Mouse (Mus musculus) c-Kit-positive CD71-positive TER-119-negative erythroid progenitor cells, embryonic 14.5 days (primary cell): ENCODE measurements around the gene Lrmda.

Source experiments
- DNase-seq: peaks from one replicate; pipeline ENCODE4 v3.0.0-alpha.2; 2013; ENCODE audit warnings: low read depth

Lrmda gene

GRCm38 (mm10) chr14:22719968-22720367 lies 700.5 kb downstream of the Lrmda start:
- DNase-seq, result no peak

DNA sequence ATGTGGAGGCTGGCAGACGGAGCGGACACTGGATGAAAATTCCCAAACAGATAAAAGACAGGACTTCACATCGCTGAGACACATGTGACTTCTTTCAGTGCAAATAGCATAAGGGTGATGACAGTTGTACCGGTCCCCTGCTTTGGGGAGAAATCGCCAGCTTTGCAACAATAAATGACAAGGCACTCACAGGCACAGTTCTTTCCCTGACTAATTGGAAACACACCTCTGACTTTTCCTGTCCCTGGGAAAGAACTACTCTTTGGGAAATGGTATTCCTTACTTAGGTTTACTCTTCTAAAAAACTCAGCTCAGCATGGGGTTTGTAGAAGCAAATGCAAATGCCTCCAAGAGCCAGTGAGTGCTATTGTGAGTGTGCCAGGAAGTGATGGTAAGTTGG lies 702.3 kb downstream of the Lrmda start:
- no peak for DNase-seq

DNA sequence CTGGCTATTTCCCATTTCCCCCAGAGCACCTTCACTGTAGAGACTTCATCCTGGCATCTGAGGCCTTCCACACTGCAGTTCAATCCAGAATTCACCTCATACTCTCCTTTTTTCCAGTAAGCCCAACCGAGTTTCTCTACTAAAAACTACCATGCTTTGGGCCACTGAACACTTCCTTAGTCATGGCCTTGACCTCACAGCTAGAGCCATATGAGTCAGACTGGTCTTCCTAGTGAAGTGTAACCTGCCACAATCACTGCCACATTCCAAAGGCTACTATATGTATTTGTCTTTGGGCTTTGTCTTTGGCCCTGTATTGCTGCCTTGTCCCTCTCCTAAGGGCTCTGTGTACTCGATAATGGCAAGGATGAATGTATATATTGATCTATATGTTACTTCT lies 708.0 kb downstream of the Lrmda start:
- DNase-seq, result no peak

DNA sequence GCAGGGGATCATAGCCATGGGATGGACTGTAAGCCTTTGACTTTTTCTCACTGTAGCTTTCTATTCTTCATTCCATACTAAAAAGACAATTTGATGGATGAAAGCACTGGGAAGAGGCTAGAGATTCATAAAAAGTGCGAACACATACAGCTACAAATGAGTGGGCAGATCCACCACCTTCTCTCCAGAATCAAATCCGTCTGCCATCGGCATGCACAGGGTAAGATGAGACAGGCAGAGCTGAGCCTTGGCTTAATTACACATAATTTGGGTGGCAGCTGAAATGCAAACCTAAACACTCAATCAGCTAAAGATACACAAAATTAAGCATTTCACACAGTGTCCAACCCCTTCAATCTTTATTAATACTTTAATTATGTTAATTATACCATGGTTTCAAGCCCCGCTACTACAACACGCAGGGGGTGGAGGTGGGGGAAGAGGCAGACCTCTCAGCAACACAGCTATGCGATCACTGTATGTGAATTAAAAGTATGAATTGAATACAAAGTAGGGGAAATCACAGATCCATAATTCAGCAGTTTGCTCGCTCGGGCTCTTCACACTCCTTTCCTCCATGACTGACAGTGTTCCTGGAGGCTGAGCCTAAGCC lies 709.2 kb downstream of the Lrmda start:
- DNase-seq, result no peak

GRCm38 (mm10) chr14:22738603-22739002 lies 719.1 kb downstream of the Lrmda start:
- no peak for DNase-seq

DNA sequence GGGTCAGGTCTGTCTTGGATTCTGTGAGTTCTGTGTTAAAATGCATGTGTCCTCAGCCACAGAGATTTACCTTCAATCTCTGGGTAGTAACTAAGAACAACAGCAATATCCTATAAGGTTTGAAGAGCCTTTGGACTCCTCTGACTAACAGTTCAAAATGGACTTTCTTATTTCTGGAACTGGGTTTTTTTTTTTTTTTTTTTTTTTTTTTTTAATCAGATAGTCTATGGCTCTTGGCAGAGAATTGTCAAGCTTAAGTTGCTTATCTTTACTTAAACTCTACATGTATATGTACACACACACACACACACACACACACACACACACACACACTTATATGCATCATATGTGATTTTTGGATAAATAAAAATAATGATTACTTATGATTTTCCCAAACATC lies 723.0 kb downstream of the Lrmda start:
- DNase-seq, result no peak

DNA sequence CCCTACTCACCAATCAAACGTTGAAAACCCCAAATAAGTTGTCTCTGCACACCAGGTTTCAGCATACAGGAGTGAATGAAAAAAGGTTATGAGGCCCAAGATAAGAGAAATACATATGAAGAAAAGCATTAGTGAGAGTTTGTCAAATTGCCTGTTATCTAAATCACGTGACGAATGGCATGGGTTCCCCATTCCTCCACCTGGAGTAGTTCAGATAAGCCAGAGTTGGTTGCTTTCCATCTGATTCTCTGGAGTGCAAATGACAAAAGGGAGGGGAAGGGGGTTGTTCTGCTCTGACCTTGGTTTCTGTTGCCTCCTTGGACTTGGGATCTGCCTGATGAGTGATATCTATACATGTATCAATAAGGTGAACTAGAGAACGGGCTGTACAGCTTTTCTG lies 723.8 kb downstream of the Lrmda start:
- peak; percentile 1 for DNase-seq

DNA sequence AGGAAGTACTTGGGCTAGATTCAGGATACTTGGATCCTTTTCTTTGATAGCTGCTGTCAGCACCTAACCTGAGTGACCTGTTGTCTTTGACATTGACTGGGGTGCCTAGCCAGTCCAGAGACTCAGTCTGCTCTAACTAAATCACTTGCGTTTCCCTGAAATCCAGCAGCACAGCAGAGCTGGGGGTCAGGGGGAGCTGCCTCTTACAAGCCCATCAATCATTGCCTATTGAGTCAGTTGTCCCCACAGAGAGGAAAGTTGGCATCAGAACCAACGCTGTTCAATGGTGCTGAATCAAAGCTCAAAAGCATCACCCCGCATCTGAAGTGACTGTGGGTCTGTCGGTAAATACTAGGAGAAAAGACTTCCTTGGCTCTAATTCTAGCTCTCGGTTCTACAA lies 725.2 kb downstream of the Lrmda start:
- no peak for DNase-seq

DNA sequence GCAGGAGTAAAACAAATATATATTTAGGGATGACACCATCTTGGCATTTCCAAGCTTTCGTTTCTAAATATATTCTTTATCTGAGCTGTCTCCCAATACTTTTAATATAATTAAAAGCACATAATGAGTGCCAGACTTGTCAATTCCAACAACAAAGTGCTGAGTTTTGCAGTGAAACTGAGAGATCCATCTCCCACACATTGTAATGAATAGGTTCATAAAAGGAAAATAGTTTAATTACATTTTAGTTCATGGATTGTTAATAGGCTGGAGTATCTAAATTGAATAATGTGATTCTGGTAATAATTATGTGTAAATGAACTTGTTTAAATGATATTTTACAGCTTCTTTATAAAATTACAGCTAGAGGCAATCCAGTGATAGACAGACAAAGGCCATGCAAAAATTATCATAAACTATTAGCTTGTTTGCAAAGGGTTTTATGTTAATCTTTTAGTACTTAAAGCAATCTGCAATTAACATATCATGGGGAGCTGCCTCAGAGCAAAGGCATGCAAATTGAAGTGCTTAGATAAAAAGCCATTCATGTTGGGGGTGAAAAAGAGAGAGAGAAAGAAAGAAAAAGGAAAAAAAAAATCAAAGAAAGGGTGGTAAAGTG lies 725.9 kb downstream of the Lrmda start:
- no peak for DNase-seq

DNA sequence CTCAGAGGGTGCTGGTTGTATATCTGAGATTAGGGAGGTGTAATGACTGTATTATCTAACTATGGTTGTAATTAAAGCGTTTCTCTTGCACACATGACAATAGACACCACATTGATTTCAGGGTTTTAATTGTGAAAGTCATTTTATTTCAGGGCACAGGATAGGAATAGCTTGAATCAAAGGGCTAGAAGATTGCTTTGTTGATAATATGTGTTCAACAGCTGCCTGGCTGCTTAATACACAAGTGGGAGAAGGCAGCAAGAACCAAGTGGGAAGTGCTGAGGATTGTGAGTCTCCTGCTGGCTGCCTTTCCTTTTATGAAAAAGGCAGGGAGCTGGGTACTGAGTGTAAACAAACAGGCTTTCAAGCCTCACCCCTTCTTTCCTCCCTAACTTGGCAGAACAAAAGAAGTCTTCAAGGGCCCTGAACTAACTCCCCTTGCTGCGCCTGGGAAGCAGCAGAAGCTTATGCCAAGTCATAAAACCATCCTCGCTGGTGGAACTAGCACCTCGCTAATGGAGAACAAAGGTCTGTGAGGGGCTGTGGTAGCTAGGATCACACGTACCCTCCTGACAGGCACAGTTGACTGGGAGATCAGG lies 726.5 kb downstream of the Lrmda start:
- DNase-seq, result no peak

DNA sequence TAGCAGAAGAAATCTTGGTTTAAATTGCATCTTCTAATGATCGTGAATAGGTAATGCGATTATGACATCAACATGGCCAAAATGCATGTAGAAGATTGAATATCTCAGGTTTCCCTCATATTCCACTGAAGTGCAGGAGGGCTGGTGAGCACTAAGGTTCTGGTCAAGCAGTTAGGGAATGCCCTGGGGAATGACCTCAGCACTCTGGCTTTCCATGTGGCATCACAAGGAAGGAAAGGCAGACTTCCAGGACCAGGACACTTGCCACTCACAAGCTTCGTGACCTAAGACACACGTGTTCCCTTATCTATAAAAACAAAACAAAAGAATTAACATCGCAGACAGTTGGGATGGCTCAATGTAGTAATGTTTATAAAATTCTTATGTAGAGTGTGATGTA lies 728.3 kb downstream of the Lrmda start:
- DNase-seq, result no peak

- no peak for DNase-seq
Observed at GRCm38 (mm10) chr14:22750409-22750808, 730.9 kb downstream of the Lrmda start.

DNA sequence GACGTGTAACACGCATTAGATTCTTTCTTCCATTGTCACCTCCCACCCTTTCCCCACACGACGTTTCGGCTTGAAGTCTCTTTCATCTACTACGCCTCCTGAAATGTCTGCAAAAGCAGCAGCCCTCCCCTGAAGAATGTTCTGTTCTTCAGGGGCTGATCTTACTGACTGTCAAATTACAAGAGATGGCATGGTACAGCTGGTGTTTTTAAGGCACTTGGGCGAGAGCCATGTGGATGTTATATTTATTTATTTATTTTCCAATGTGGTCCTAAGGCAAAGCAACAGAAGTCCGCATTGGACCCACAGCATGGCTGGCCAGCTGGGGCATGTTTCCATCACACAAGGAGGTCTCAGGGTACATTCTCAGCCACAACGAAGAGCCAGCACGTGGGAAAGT lies 731.8 kb downstream of the Lrmda start:
- no peak for DNase-seq

DNA sequence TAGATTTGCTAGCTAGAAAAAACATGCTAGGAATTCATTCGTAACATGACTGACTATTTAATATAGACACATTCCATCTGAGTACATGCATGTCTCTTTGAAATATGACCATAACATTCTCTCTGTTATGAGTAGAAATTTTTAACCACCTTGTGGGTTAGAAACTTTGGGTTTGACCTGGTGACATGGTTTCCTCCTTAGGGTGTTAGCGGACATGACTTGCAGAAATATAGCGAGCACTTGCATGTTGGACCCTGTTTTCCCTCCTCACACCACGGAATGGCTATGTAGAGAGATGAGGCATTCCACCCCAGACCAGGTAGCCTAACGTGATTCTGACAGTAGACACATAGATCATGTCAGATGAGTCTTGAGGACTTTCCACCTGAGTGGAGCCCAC lies 735.1 kb downstream of the Lrmda start:
- DNase-seq, result no peak

GRCm38 (mm10) chr14:22757493-22757892 lies 738.0 kb downstream of the Lrmda start:
- no peak for DNase-seq

DNA sequence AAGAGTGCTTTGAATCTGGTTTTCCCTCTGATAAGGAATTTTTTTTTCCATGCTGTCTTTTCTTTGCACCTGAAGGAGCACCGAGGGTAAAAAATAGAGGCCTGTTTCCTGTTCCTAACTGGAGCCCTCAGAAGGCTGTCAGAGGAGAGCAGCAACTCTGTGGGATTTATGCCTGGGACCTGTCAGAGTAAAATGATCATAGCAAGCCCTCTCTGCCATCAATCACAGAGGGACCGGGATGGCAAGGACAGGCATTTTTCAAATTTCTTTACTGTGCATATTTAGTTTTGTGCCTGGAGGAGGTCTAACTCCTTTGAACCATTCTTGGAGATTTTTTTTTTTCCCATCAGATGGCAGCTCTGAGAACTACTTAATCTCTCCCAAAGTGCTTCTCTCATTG lies 739.7 kb downstream of the Lrmda start:
- DNase-seq, result no peak

- DNase-seq, result no peak
Observed at GRCm38 (mm10) chr14:22759673-22760072, 740.2 kb downstream of the Lrmda start.

DNA sequence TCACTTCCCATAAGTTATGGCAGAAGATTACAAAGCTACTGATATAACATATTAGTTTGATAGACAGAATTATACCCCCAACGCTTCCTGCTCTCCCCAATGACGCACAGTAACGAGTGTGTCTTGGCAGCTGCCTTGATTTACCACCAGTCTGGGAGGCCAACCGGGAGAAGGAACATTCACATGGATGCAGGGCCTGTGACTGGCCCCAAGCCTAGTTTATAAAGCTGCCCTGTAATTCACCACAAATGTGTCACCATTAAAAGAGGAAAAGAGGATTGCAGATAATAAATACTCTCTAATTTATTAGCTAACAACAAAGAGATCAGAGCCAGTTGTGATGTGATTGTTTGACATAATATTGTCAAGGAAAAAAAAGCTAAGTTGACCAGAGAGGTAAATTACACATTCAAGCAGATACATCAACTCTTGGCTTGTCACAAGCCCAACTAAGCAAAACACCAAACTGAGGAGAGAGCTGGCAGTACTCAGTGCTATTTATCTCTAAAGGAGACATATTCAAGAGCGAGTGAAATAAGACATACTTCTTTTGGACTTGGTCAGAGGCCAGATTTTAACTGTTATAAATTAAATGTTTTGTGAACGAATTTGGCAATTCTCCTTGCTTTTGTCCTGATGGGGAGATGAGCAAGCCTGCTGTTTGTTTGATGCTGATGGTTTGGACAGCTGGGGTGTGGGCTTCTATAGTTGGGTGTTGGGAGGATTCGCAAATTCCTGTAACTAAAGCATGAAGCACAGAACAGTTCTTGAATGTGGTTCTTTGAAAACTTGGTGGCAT lies 740.9 kb downstream of the Lrmda start:
- no peak for DNase-seq

- DNase-seq, result no peak
Observed at GRCm38 (mm10) chr14:22781709-22782108, 762.2 kb downstream of the Lrmda start.

DNA sequence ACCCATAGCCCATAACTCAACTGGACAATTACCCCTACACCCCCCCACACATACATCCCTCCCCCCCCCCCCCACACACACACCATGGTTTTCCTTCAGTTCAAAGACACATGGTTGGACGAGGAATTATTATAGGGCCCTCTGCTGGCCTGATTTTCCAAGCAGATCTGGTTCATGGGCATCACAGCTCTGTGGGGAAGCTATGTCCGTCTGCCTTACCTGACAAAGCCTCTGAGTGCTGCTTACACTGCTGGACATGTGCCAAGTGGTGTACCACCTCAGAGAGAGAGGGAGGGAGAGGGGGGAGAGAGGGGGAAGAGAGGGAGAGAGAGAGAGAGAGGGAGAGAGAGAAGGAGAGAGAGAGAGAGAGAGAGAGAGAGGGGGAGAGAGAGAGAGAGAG lies 762.9 kb downstream of the Lrmda start:
- DNase-seq, result no peak

DNA sequence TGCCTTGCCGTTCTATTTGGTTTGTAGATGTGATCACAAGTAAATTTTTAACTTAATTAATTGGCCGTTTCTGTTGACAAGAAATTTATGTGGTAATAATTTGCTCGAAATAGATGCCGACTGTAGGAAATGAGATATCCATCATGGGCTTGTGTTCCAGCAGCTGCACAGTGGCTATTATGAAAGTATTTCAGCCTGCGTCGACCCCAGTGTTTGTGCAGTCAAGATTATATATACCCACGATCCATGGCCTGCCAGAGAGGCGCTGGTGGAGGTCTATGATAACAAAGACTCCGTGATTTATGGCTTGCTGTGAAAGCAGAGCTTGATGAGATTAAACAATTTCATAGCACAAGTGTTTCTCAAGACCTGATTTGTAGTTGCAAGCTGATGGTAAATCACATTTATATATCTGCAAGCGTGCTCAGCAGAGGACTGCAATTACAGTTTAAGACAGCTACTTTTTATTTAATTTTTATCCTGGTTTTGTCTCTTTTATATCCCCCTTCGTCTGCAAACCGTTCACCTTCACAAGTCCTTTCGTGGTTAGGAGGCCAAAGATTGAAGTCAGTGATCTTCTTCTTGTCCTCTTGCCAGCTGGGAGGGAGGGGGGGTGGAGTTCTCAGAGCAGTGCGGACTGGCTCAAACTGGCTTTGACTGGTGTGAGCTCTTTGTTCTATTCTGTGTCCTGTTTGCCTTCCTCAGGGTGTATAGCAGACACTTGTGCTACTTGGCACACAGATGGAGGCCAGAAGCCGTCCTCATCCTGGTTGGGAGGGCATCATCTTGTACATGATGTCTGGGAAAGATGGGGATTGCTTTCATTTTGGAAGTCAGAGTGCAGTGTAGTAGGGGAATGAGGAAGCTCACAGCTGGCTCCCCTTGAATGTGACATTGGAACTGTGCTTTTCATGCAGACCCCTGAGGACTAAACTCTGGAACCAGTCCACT lies 764.0 kb downstream of the Lrmda start:
- DNase-seq, result no peak

DNA sequence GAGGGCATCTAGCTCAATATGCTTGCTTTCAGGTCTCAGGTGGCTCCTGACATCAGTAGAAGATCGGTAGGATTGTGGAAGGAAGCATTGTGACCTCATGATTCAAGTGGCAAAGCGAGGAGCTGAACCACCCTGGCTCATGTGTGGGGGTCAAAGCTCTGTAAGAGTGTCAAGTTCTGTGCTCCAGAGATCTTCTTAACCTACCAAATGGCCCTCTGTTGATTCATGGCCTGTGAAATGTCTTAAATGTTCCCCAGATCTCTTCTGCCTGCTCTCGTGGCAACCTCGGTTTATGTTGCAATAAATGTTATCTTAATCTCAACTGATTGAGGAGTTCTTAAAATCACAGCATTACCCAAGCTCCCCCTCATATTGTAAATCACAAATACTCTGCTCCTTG lies 780.5 kb downstream of the Lrmda start:
- no peak for DNase-seq
